Mouse (Mus musculus): ENCODE measurements at regions not wholly inside any gene's neighbourhood (a gene's known extent, or its start where the extent isn't known, plus 50 kb on each side); places are given as distances from the start of the nearest gene placed in this dataset.

DNA sequence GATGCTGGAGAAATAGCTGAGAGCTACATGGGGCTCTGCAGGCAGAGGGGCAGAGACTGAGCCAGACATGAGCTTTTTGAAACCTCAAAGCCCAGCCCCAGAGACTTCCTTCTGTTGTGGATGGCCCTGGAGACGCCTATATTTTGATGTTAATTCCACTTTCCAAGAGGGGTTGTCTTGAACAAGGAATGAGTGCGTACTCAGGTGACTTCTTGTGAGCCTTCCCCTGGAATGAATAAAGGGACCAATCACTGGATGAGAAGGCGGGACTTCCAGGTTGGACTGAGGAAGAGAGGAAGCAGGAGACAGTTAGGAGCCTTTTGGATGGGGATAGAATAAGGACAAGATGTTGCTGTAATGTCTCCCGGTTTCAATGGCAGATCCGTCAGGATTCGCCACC, 76.3 kb upstream of the Spred2 start:
- H3K9ac ChIP-seq, result no peak overlapping the region
- H3K4me1 ChIP-seq, result peaks cover 23% of the 10 kb centered on the region
- H3K27me3 ChIP-seq, result no peaks in the 10 kb centered on the region
- no peaks in the 10 kb centered on the region for H3K36me3 ChIP-seq
- no peak overlapping the region for H3K27ac ChIP-seq
- no peak overlapping the region for H3K4me3 ChIP-seq (replicated peaks)
- ATAC-seq (replicated peaks; ENCODE audit: low FRiP score), result no peak
- no peak overlapping the region for H3K4me2 ChIP-seq
- 94% methylated on average over 6 of the region's 6 CpGs for WGBS
- no peaks in the 10 kb centered on the region for H3K9me3 ChIP-seq (replicated peaks)

DNA sequence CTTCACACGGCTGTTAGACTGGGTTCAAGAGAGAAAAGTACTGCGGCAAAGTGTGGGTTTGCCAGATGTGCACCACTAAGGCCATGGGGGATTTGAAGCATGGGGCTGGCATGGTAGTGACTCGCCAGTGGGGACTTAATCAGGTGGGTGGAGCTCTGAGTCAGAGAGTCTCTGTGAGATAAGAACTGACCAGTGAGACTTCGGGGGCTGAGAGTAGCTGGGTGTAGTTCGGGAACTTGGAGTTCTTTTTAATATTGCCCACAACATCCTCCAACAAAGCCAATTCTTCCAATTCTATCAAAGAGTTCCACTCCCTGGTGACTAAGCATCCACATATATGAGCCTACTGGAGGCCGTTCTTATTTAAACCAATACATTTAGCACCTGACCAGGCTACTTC, 75.8 kb upstream of the Spred2 start:
- H3K27ac ChIP-seq, result no peak overlapping the region
- no peak for ATAC-seq (replicated peaks; ENCODE audit: low FRiP score)
- no peak overlapping the region for H3K9ac ChIP-seq
- H3K4me3 ChIP-seq (replicated peaks), result no peak overlapping the region
- H3K4me1 ChIP-seq, result peaks cover 23% of the 10 kb centered on the region
- H3K9me3 ChIP-seq (replicated peaks), result no peaks in the 10 kb centered on the region
- no peaks in the 10 kb centered on the region for H3K27me3 ChIP-seq
- WGBS, result 88% methylated on average over 6 of the region's 6 CpGs
- no peaks in the 10 kb centered on the region for H3K36me3 ChIP-seq
- H3K4me2 ChIP-seq, result no peak overlapping the region

DNA sequence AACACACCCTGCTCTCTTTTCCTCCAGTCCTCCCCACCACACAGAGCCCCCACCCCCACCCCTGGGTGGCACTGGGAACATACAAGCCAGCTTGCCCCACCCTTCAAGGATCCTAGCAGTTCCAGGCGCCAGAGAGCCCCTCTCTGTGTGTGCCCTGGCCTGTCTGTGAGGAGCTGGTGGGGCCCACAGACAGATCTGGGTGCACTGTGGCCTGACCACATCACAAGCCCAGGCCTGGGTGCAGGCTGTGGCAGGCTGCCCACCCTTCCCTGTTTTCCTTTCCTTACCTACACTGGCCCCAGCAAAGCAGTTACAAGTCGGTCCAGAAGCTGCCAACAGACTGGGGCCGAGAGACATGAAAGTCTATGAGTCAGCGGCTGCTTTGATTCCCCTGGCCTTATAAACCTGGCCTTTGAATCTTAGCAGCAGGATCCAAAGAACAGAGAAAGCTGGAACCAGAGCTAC, 74.8 kb upstream of the Spred2 start:
- Histone ChIP-seq H3K27ac (no peak overlapping the region), H3K36me3 (no peaks in the 10 kb centered on the region), H3K9me3 (replicated peaks) (no peaks in the 10 kb centered on the region), H3K4me1 (peaks cover 23% of the 10 kb centered on the region), H3K4me3 (replicated peaks) (no peak overlapping the region), H3K27me3 (no peaks in the 10 kb centered on the region), H3K9ac (no peak overlapping the region), H3K4me2 (no peak overlapping the region)
- ATAC-seq (replicated peaks; ENCODE audit: low FRiP score), result no peak
- WGBS, result 43% methylated on average over 4 of the region's 4 CpGs

DNA sequence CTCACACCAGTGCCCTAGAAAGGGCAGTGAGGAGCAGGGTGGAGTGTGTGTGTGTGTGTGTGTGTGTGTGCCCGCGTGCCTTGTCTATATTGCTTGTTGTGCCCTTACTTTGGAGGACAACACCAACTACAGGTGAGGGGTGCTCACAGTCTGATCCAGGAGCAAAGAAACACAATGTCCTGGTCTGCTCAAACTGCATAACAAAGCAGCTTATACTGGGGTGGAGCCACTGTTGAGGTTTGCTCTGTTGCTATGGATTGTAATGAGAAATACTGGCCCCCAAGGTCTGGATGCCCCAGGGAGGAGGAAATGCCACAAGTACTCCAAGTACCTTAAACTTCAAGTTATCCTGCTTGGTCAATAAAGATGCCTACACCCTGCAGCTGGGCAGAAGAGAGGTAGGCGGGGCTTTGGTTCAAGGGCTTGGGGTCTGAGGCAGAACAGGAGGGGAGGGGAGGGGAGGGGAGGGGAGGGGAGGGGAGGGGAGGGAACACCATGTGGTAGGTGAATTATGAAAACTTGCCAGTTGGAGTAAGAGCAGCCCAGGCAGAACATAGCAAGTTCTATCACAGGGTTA, 74.2 kb upstream of the Spred2 start:
- no peak for ATAC-seq (replicated peaks; ENCODE audit: low FRiP score)

DNA sequence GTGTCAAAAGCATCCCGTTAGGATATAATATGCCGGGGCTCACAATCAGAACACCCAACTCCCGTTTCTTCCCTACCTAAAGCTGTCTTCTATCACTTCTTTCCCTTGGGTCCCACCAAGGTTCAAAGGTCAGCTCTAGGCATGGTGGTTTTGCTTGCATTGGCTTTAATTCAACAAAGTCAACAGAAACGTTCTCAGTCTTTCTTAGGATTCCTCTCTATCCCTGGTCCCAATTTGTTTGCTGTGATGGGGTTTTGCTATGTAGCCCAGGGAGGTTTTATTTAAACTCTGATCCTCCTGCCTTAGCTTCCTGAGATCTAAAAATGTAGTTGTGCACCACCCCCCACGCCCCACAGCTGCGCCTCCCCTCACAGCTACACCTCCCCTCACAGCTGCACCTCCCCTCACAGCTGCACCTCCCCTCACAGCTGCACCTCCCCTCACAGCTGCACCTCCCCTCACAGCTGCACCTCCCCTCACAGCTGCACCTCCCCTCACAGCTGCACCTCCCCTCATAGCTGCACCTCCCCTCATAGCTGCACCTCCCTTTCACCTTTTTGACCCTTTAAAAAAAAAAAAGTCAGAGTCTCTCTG, 73.1 kb upstream of the Spred2 start:
- no peak for ATAC-seq (replicated peaks; ENCODE audit: low FRiP score)
- no peaks in the 10 kb centered on the region for H3K36me3 ChIP-seq
- H3K27me3 ChIP-seq, result no peaks in the 10 kb centered on the region
- H3K4me1 ChIP-seq, result peaks cover 23% of the 10 kb centered on the region
- no peak overlapping the region for H3K4me2 ChIP-seq
- H3K27ac ChIP-seq, result no peak overlapping the region
- H3K4me3 ChIP-seq (replicated peaks), result no peak overlapping the region
- WGBS, result 27% methylated on average over 6 of the region's 6 CpGs
- H3K9ac ChIP-seq, result no peak overlapping the region
- no peaks in the 10 kb centered on the region for H3K9me3 ChIP-seq (replicated peaks)

More for the DNA sequence above, 74.2 kb upstream of the Spred2 start:
- no peak overlapping the region for H3K27ac ChIP-seq
- peaks cover 23% of the 10 kb centered on the region for H3K4me1 ChIP-seq
- no peaks in the 10 kb centered on the region for H3K36me3 ChIP-seq
- no peaks in the 10 kb centered on the region for H3K9me3 ChIP-seq (replicated peaks)
- no peak overlapping the region for H3K9ac ChIP-seq
- no peak overlapping the region for H3K4me2 ChIP-seq
- H3K4me3 ChIP-seq (replicated peaks), result no peak overlapping the region
- no peaks in the 10 kb centered on the region for H3K27me3 ChIP-seq
- WGBS, result 66% methylated on average over 3 of the region's 3 CpGs

DNA sequence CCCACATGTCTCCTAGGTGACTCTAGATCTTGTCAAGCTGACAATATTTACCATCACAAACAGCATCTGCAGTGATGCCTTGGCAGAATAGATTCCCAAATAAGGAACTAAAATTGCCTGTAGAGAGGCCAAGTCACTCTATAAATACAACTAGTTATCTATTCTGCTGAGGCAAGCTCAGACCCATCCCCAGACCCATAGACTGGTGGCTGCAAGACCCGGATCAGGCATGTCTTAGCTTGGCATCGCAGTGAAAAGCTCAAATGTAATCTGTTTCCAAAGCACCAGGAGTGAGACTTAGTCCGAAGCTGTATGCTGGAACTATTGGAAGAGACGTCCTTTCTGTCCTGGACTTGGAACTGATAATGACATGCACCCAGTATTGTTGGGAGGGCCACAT, 62.6 kb upstream of the Spred2 start:
- Histone ChIP-seq H3K27ac (no peak overlapping the region), H3K4me1 (no peaks in the 10 kb centered on the region), H3K9me3 (replicated peaks) (no peaks in the 10 kb centered on the region), H3K27me3 (no peaks in the 10 kb centered on the region), H3K36me3 (no peaks in the 10 kb centered on the region), H3K4me2 (no peak overlapping the region), H3K4me3 (replicated peaks) (no peak overlapping the region), H3K9ac (no peak overlapping the region)
- no peak for ATAC-seq (replicated peaks; ENCODE audit: low FRiP score)
- WGBS, result 86% methylated on average over 4 of the region's 4 CpGs

DNA sequence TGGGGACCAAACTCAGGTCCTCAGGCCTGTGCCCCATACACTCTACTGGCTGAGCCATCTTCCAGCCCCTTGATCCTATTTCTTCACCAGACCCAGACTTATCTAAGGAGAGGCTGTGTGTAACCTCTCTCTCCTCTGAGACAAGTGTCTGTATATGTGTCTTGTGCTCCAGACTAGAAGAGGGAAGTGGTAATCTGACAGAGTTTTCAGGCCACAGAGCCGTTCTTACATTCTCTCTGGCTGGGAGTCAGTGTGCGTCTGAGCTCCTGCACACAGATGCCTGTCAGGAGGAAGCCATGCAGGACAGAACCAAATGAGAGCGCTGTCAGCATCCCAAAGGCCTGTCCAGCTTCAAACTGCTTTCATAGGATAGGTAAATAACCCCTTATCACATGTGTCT, 60.8 kb upstream of the Spred2 start:
- H3K27me3 ChIP-seq, result no peaks in the 10 kb centered on the region

DNA sequence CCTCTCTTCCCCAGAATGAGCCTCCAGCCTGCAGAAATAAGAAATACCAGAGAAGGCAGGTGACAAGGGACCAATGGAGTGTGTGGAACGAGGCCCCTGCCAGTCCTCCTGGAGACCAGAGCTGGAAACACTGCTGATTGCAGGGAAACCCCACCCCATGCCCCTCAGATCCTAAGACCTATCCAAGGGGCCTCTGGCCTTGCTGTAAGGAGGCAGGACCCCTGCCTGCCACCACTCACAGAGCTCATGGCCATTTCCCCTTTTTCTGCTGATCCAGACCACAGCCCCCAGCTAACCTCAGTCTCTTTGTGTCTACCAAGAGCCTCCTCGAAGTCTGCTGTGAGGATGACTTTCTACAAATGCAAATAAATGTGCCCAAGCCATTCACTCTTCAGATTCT, 57.9 kb upstream of the Spred2 start:
- H3K4me2 ChIP-seq, result no peak overlapping the region
- no peak for ATAC-seq (replicated peaks; ENCODE audit: low FRiP score)
- H3K9me3 ChIP-seq (replicated peaks), result no peaks in the 10 kb centered on the region
- no peak overlapping the region for H3K9ac ChIP-seq
- no peaks in the 10 kb centered on the region for H3K27me3 ChIP-seq
- no peaks in the 10 kb centered on the region for H3K36me3 ChIP-seq
- no peak overlapping the region for H3K27ac ChIP-seq
- H3K4me3 ChIP-seq (replicated peaks), result no peak overlapping the region
- no peaks in the 10 kb centered on the region for H3K4me1 ChIP-seq
- 34% methylated on average over 2 of the region's 2 CpGs for WGBS

More for the DNA sequence above, 60.8 kb upstream of the Spred2 start:
- Histone ChIP-seq H3K9ac (no peak overlapping the region), H3K4me2 (no peak overlapping the region), H3K36me3 (no peaks in the 10 kb centered on the region), H3K4me3 (replicated peaks) (no peak overlapping the region), H3K4me1 (no peaks in the 10 kb centered on the region), H3K27ac (no peak overlapping the region), H3K9me3 (replicated peaks) (no peaks in the 10 kb centered on the region)
- ATAC-seq (replicated peaks; ENCODE audit: low FRiP score), result no peak
- WGBS, result 78% methylated on average over 3 of the region's 3 CpGs

DNA sequence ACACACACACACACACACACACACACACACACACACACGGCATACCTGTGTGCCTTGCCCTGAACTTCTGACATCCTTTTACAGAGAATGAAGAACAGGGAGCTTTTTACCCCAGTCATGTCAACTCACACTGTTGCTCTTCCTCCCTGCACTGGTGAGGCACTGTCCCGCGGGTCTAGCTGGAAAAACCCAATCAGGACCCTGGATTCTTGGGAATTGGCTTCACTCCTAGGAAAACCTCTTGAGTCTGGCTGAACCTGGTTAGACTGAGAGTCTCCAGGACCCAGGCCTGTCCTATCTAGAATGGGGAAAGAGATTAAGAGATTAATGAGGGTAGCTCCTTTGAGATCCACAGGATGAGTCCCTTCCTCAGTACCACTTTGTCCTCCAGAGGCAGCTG, 54.5 kb upstream of the Spred2 start:
- no peak overlapping the region for H3K4me2 ChIP-seq
- H3K27me3 ChIP-seq, result no peaks in the 10 kb centered on the region
- no peaks in the 10 kb centered on the region for H3K9me3 ChIP-seq (replicated peaks)
- no peak overlapping the region for H3K9ac ChIP-seq
- no peak overlapping the region for H3K4me3 ChIP-seq (replicated peaks)
- WGBS, result 84% methylated on average over 3 of the region's 3 CpGs
- H3K4me1 ChIP-seq, result no peaks in the 10 kb centered on the region
- H3K36me3 ChIP-seq, result no peaks in the 10 kb centered on the region
- no peak overlapping the region for H3K27ac ChIP-seq
- ATAC-seq (replicated peaks; ENCODE audit: low FRiP score), result no peak

DNA sequence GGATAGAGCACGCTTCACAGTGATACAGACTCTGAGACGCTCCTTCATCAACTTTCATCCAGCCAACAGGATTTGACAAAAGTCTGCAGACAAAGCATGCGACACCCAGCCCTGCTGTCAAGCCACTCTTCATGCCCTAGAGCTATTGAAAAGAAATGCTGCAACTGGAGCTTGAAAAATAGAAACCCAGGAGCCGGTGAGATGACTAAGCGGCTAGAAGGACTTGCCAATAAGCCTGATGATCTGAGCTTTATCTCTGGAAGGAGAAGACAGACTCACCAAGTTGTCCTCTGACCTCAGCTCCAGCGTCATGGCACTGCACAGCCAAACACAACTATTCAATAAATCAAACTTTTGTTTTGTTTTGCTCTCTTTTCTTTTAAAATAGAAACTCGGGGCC, 54.0 kb upstream of the Spred2 start:
- H3K9me3 ChIP-seq (replicated peaks), result no peaks in the 10 kb centered on the region
- no peak overlapping the region for H3K4me2 ChIP-seq
- 65% methylated on average over 7 of the region's 7 CpGs for WGBS
- H3K27me3 ChIP-seq, result no peaks in the 10 kb centered on the region
- no peak overlapping the region for H3K9ac ChIP-seq
- H3K36me3 ChIP-seq, result no peaks in the 10 kb centered on the region
- H3K4me3 ChIP-seq (replicated peaks), result no peak overlapping the region
- no peaks in the 10 kb centered on the region for H3K4me1 ChIP-seq
- H3K27ac ChIP-seq, result no peak overlapping the region
- no peak for ATAC-seq (replicated peaks; ENCODE audit: low FRiP score)

DNA sequence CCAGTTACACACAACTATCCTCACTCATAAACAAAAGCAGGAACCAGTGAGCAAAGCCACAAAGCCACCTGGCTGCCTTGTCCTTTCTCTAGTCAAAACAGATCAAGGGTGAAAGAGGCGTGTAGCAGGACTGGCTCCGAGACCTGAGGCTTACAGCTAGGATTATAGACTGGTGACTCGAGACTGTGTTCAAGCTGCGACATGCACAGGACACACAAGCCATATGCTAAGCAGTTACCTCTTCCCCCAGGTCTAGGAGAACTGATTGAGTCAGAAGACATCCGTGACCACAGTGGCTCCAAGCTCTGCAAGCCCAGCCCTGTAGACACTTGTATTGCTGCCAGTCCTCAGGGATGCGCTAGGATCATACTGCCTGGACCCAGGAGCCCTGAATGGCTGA, 50.4 kb upstream of the Spred2 start:
- Histone ChIP-seq H3K4me1 (no peaks in the 10 kb centered on the region), H3K4me2 (no peak overlapping the region), H3K9me3 (replicated peaks) (no peaks in the 10 kb centered on the region), H3K27ac (no peak overlapping the region), H3K36me3 (no peaks in the 10 kb centered on the region), H3K9ac (no peak overlapping the region), H3K27me3 (no peaks in the 10 kb centered on the region), H3K4me3 (replicated peaks) (no peak overlapping the region)
- ATAC-seq (replicated peaks; ENCODE audit: low FRiP score), result no peak
- WGBS, result 81% methylated on average over 6 of the region's 6 CpGs
